Mouse (Mus musculus): ENCODE results near the gene Adipor2. TPM values are rescaled to one million over a fixed set of nuclear protein-coding genes. Genes with fewer than 3 reads are reported as not detected.
"Not testable (repeated sequence)": the region's sequence is repeated elsewhere in the genome, so short reads cannot be mapped to it uniquely, and the experiment has no call there.

The Adipor2 gene
- total and polyA plus RNA-seq, 2 experiments from 2014 or later: 42.4 to 62.5 TPM

DNA sequence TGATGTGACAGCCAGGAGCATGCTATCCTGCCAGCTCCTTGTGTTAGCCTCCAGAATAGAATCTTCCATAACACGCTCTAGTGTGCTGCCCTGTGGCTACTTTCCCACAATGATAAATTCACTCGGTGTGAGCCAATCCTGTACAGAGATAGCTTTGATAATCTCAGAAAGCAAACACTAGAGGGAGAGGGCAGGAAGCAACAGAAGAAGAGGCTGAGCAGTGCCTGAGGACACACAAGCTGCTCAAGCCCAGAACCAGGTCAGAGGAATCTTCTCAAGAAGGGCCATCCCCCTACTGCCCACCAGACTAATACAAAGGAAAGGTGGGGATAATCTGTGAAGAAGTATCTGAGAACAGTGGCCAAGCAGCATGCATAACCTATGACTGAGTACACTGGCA, 50.1 kb downstream of the Adipor2 start:
- TF ChIP-seq CTCF (IDR thresholded peaks at IDR 0.05; ENCODE audit: low read depth) (no peak), EP300 (IDR thresholded peaks at IDR 0.05; ENCODE audit: low read depth) (no peak)
- no peak overlapping the region for H3K27ac ChIP-seq (ENCODE audit: low read depth)
- no peaks in the 10 kb centered on the region for H3K4me1 ChIP-seq (ENCODE audit: control insufficient read depth, insufficient read depth)
- no peak overlapping the region for H3K4me3 ChIP-seq (ENCODE audit: low read depth, low read length)
- H3K9me3 ChIP-seq (replicated peaks; ENCODE audit: control insufficient read depth, low read length): no peaks in the 10 kb centered on the region
- 27% methylated on average over 2 of the region's 2 CpGs for WGBS
- H3K4me2 ChIP-seq (ENCODE audit: low read depth, low read length): no peak overlapping the region
- H3K27me3 ChIP-seq (ENCODE audit: control insufficient read depth, insufficient read depth, low read length): no peaks in the 10 kb centered on the region
- H3K36me3 ChIP-seq (replicated peaks; ENCODE audit: control insufficient read depth, insufficient read depth, low read length): peaks cover 36% of the 10 kb centered on the region
- no peak for DNase-seq (ENCODE audit: low spot score)
- no peak overlapping the region for H3K9ac ChIP-seq (replicated peaks; ENCODE audit: low read depth, low read length)
- ATAC-seq (ENCODE audit: insufficient read depth, low read depth): no peak

DNA sequence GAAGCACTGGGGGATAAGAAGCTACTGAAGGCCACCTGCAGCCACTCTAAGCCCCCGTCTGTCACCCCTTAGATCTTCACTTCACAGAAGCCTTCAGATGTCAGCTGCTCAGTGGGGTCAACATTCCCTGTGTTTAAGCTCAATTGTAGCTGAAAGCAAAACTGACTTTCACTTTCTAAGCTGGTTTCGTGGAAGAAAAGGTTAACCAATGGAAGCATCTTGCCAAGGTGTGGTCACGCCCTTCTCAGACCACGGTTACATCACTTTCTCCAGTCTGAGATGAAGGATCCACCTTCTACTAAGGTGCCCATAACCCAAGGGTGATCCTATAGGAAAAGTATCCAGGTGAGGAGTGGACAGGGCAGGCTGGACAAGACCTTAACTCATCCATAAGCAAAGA, 50.7 kb downstream of the Adipor2 start:
- not testable (repeated sequence) for H3K27ac ChIP-seq (ENCODE audit: low read depth); DNase-seq (ENCODE audit: low spot score); H3K27me3 ChIP-seq (ENCODE audit: control insufficient read depth, insufficient read depth, low read length); ATAC-seq (ENCODE audit: insufficient read depth, low read depth); H3K4me3 ChIP-seq (ENCODE audit: low read depth, low read length); H3K9ac ChIP-seq (replicated peaks; ENCODE audit: low read depth, low read length); H3K4me1 ChIP-seq (ENCODE audit: control insufficient read depth, insufficient read depth); H3K9me3 ChIP-seq (replicated peaks; ENCODE audit: control insufficient read depth, low read length); H3K4me2 ChIP-seq (ENCODE audit: low read depth, low read length)
- WGBS: 82% methylated on average over 3 of the region's 4 CpGs
- peaks cover 37% of the 10 kb centered on the region for H3K36me3 ChIP-seq (replicated peaks; ENCODE audit: control insufficient read depth, insufficient read depth, low read length)

DNA sequence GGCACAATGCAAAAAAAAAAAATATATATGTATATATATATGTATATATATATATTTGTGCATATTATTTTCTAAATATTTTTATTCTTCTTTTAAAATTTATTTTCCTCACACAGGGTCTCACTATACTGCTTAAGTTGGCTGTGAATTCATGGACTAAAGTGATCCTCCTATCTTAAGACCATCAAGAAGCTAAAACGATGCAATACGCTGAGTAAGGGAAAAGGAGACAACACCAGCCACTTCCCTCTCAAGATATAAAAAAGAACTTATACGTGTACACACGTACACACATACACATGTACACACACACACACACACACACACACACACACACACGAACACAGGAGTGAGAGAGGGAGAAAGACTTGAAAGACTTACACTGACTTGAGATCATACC, 53.9 kb downstream of the Adipor2 start:
- H3K4me3 ChIP-seq (ENCODE audit: low read depth, low read length): no peak overlapping the region
- peaks cover 56% of the 10 kb centered on the region for H3K36me3 ChIP-seq (replicated peaks; ENCODE audit: control insufficient read depth, insufficient read depth, low read length)
- H3K27me3 ChIP-seq (ENCODE audit: control insufficient read depth, insufficient read depth, low read length): no peaks in the 10 kb centered on the region
- 88% methylated on average over 5 of the region's 5 CpGs for WGBS
- ATAC-seq (ENCODE audit: insufficient read depth, low read depth) (no peak), DNase-seq (ENCODE audit: low spot score) (no peak)
- H3K9me3 ChIP-seq (replicated peaks; ENCODE audit: control insufficient read depth, low read length): no peaks in the 10 kb centered on the region
- H3K4me1 ChIP-seq (ENCODE audit: control insufficient read depth, insufficient read depth): no peaks in the 10 kb centered on the region
- H3K9ac ChIP-seq (replicated peaks; ENCODE audit: low read depth, low read length): no peak overlapping the region
- no peak overlapping the region for H3K27ac ChIP-seq (ENCODE audit: low read depth)
- H3K4me2 ChIP-seq (ENCODE audit: low read depth, low read length): no peak overlapping the region
- TF ChIP-seq EP300 (IDR thresholded peaks at IDR 0.05; ENCODE audit: low read depth): no peak

DNA sequence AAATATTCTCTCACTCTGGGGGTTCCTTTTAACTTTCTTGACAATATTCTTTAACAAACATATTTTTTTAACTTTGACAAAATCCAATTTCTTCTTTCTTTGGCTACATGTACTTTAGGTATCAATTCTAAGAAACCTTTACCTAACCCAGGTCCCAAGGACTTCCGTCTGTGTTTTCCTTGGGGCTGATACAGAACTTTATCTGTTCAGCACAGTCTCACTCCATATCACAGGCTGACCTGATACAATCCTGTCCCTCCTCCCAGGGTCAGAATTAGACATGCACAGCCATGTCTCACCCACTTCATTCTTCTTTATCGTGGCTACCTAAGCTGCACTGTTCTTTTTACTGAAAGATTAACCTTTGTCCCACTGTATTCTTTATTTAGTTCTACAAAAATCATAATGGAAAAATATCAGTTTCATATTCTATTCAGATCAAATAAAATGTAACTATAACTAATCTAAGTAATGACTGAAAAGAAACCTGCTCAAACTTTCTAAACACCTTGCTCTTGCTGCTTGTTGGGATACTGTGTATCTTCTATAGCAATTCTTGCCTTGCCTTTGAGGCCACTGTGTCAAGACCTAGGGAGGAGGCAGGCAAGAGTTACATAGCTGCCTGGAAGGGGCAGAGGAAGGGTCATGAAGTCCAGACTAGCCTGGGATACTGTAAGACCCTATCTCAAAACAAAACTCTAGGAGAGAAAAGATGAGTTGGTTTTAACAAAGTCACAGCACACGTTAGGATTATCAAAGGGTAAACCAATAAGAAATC, 56.4 kb downstream of the Adipor2 start:
- no peaks in the 10 kb centered on the region for H3K9me3 ChIP-seq (replicated peaks; ENCODE audit: control insufficient read depth, low read length)
- H3K4me2 ChIP-seq (ENCODE audit: low read depth, low read length): no peak overlapping the region
- H3K36me3 ChIP-seq (replicated peaks; ENCODE audit: control insufficient read depth, insufficient read depth, low read length): peaks cover 76% of the 10 kb centered on the region
- H3K27me3 ChIP-seq (ENCODE audit: control insufficient read depth, insufficient read depth, low read length): no peaks in the 10 kb centered on the region
- no peak overlapping the region for H3K27ac ChIP-seq (ENCODE audit: low read depth)
- H3K4me1 ChIP-seq (ENCODE audit: control insufficient read depth, insufficient read depth): no peaks in the 10 kb centered on the region
- WGBS: 63% methylated on average over 3 of the region's 3 CpGs
- H3K4me3 ChIP-seq (ENCODE audit: low read depth, low read length): no peak overlapping the region
- TF ChIP-seq CTCF (IDR thresholded peaks at IDR 0.05; ENCODE audit: low read depth) (no peak), EP300 (IDR thresholded peaks at IDR 0.05; ENCODE audit: low read depth) (no peak)
- H3K9ac ChIP-seq (replicated peaks; ENCODE audit: low read depth, low read length): no peak overlapping the region
- DNase-seq (ENCODE audit: low spot score): no peak
- ATAC-seq (ENCODE audit: insufficient read depth, low read depth): no peak

DNA sequence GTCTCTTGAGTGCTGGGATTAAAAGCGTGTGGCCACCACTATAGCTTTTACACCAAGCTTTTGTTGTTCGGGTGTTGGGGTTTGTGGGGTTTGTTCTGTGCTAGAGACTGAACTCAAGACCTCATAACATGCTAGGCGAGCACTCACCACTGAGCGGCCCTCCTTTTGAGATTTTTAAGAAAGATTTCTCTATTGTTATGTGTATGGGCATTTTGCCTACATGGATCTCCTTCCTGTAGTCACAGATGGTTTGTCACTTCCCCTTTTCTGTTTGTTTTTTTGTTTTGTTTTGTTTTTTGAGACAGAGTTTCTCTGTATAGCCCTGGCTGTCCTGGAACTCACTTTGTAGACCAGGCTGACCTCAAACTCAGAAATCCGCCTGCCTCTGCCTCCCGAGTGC, 57.3 kb downstream of the Adipor2 start:
- DNase-seq (ENCODE audit: low spot score); H3K9me3 ChIP-seq (replicated peaks; ENCODE audit: control insufficient read depth, low read length); ATAC-seq (ENCODE audit: insufficient read depth, low read depth); H3K4me2 ChIP-seq (ENCODE audit: low read depth, low read length); H3K9ac ChIP-seq (replicated peaks; ENCODE audit: low read depth, low read length); H3K4me1 ChIP-seq (ENCODE audit: control insufficient read depth, insufficient read depth); H3K4me3 ChIP-seq (ENCODE audit: low read depth, low read length); H3K27ac ChIP-seq (ENCODE audit: low read depth); H3K27me3 ChIP-seq (ENCODE audit: control insufficient read depth, insufficient read depth, low read length): not testable (repeated sequence)
- 91% methylated on average over 6 of the region's 6 CpGs for WGBS
- H3K36me3 ChIP-seq (replicated peaks; ENCODE audit: control insufficient read depth, insufficient read depth, low read length): peaks cover 77% of the 10 kb centered on the region

DNA sequence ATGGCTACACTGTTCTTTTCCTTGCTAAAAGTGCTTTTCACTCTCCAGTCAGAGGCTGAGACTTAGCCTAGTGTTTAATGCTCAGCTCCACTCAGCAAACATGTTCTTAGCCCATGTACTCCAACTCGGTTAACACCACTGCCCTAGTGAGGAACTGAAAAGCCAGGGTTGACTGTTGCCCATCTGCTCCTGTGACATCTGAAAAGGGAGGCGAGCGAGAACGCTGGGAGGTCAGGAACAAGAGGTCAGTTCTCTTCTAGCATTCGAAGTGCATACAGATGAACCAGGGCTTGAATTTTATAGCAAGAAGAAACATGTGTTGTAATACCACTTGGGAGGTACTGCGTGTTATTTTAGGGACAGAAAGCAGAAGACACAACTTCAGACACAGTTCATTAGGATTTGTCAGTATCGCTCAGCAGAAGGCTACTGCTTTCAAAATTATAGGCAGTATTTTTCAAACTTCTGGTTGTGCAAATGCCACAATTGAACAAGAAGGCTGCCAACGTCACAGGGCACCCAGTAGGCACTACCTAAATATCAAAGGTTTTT, 59.4 kb downstream of the Adipor2 start:
- Histone ChIP-seq H3K4me2 (ENCODE audit: low read depth, low read length) (no peak overlapping the region), H3K36me3 (replicated peaks; ENCODE audit: control insufficient read depth, insufficient read depth, low read length) (peaks cover 88% of the 10 kb centered on the region), H3K4me3 (ENCODE audit: low read depth, low read length) (no peak overlapping the region), H3K27me3 (ENCODE audit: control insufficient read depth, insufficient read depth, low read length) (no peaks in the 10 kb centered on the region), H3K9me3 (replicated peaks; ENCODE audit: control insufficient read depth, low read length) (no peaks in the 10 kb centered on the region), H3K4me1 (ENCODE audit: control insufficient read depth, insufficient read depth) (no peaks in the 10 kb centered on the region), H3K9ac (replicated peaks; ENCODE audit: low read depth, low read length) (no peak overlapping the region), H3K27ac (ENCODE audit: low read depth) (no peak overlapping the region)
- no peak for DNase-seq (ENCODE audit: low spot score)
- TF ChIP-seq CTCF (IDR thresholded peaks at IDR 0.05; ENCODE audit: low read depth) (no peak), EP300 (IDR thresholded peaks at IDR 0.05; ENCODE audit: low read depth) (no peak)
- ATAC-seq (ENCODE audit: insufficient read depth, low read depth): no peak
- WGBS: 87% methylated on average over 8 of the region's 8 CpGs
